ENCODE assay signal across 17 mouse cellular contexts in genomic region chr2:92790374-92790773, GRCm38 (mm10).
"Had no signal": no experiment of that assay in that cellular context is flagged by ENCODE, and none has a peak within 500 bp of the region (broad histone marks: within the 10 kb centered on the region; RNA-seq: fewer than 3 reads in every experiment).

No protein-coding gene starts in this region.

- ATAC-seq: hindbrain, embryonic 16.5 days; inflammation-experienced regulatory T-cells, adult 6 months; intestine, embryonic 15.5 days; intestine, postnatal 0 days had no signal

- DNase-seq: gastrocnemius, adult 2 months; gastrocnemius, postnatal 10 days; gastrocnemius, postnatal 25 days; heart, adult 18-20 months; heart, postnatal 10 days; heart, postnatal 4 days; kidney, adult 18-20 months; kidney, adult 8-10 months; kidney, postnatal 10 days; kidney, postnatal 25 days; kidney, postnatal 4 days; liver; liver, embryonic 13.5 days had no signal
